Mouse (Mus musculus) kidney, postnatal 0 days (tissue): Measurements from ENCODE around the gene Tomm40. TPM values are rescaled to one million over a fixed set of nuclear protein-coding genes. Genes with fewer than 3 reads are reported as not detected.

ENCODE experiments used
- ATAC-seq: fragments of 200-750 bp; cut with Nextera tagmentation; replicated peaks from 2 replicates; pipeline ENCODE4 v1.8.0; 2017; ENCODE audit warnings: low read depth, moderate number of reproducible peaks, moderate TSS enrichment, moderate library complexity; ENCODE audit not compliant: low FRiP score
- DNase-seq: peaks from one replicate; pipeline ENCODE4 v3.0.0-alpha.2; 2016; ENCODE audit warnings: low spot score
- H3K27ac ChIP-seq: fragments of 300-500 bp; sonication (generic); 2 replicates; pipeline ENCODE4 v1.5.1; 2014; ENCODE audit warnings: mild to moderate bottlenecking
- H3K27me3 ChIP-seq: fragments of 300-500 bp; sonication (generic); 2 replicates; pipeline ENCODE4 v1.6.1; 2014; ENCODE audit warnings: low read length, mixed read lengths; ENCODE audit not compliant: insufficient read depth
- H3K36me3 ChIP-seq: fragments of 300-500 bp; sonication (generic); 2 replicates; pipeline ENCODE4 v1.6.1; 2014; ENCODE audit warnings: low read length, mixed read lengths; ENCODE audit not compliant: insufficient read depth
- H3K4me1 ChIP-seq: fragments of 300-500 bp; sonication (generic); replicated peaks from 2 replicates; pipeline ENCODE4 v1.6.1; 2014; ENCODE audit warnings: antibody characterized with exemption, low read length, mixed read lengths; ENCODE audit not compliant: insufficient read depth
- H3K4me2 ChIP-seq: fragments of 300-500 bp; sonication (generic); 2 replicates; pipeline ENCODE4 v1.6.1; 2014; ENCODE audit warnings: mild to moderate bottlenecking, low read length, moderate library complexity, mixed read lengths
- H3K4me3 ChIP-seq: fragments of 300-500 bp; sonication (generic); replicated peaks from 2 replicates; pipeline ENCODE4 v1.5.1; 2014; ENCODE audit warnings: low read depth, low read length
- H3K9ac ChIP-seq: fragments of 300-500 bp; sonication (generic); 2 replicates; pipeline ENCODE4 v1.6.1; 2014; ENCODE audit warnings: low read depth, low read length
- H3K9me3 ChIP-seq: fragments of 300-500 bp; sonication (generic); replicated peaks from 2 replicates; pipeline ENCODE4 v1.6.1; 2016; ENCODE audit warnings: low read length, inconsistent platforms, mixed read lengths
- CTCF ChIP-seq: IDR thresholded peaks from 2 replicates; pipeline ENCODE4 v1.5.1; 2016; ENCODE audit warnings: antibody characterized with exemption, low read depth, mild to moderate bottlenecking, moderate library complexity
- WGBS: fragments of 180-500 bp; shearing (Covaris S2); extraction: QIAGEN DNeasy Blood & Tissue Kit; methylation state at CpG from one replicate; pipeline ENCODE4 v1.1.7; 2014; 5-methylcytosine and 5-hydroxymethylcytosine counted together
- polyA plus RNA-seq: library from polyadenylated mRNA; unstranded; fragments of >200 nt; fragmentation: Nextera tagmentation; extraction: Ambion mirVana; gene quantifications from 2 replicates; pipeline ENCODE4 v1.2.1, GENCODE M21; 2015

The Tomm40 gene
- polyA plus RNA-seq, 1 experiment from 2014 or later = 163 TPM

DNA sequence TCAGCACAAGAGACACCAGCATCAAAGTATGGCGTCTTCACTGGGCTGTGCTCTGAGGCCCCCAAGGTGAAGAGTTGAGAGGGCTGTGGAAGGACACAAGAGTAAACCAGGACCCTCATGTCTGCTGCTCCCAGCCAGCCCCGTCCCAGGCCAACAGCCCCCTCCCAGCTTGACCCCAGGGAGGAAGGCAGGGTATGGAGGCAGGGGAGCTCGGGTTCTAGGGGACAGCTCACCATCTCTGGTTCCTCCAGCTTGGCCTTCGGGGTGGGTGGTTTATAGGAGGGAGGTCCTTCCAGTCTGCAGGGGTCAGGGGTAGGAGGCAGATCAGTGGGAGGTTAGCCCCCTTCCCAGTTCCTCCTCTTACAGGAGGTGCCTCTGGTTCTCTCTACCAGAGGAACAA is 4.0 kb upstream of the Tomm40 start:
- no peak overlapping the region for H3K9ac ChIP-seq
- peaks cover 11% of the 10 kb centered on the region for H3K9me3 ChIP-seq
- no peak for TF ChIP-seq CTCF
- H3K4me2 ChIP-seq = no peak overlapping the region
- DNase-seq (no peak), ATAC-seq (no peak)
- H3K4me1 ChIP-seq = no peaks in the 10 kb centered on the region
- no peaks in the 10 kb centered on the region for H3K27me3 ChIP-seq
- H3K27ac ChIP-seq = no peak overlapping the region
- H3K4me3 ChIP-seq = no peak overlapping the region
- 91% methylated on average over 4 of the region's 4 CpGs for WGBS
- peaks cover 33% of the 10 kb centered on the region for H3K36me3 ChIP-seq

- no peaks in the 10 kb centered on the region for H3K4me1 ChIP-seq
- ATAC-seq (no peak), DNase-seq (no peak)
- H3K36me3 ChIP-seq = peaks cover 28% of the 10 kb centered on the region
- no peak overlapping the region for H3K4me2 ChIP-seq
- peaks cover 11% of the 10 kb centered on the region for H3K9me3 ChIP-seq
- no peak overlapping the region for H3K4me3 ChIP-seq
- 84% methylated on average over 5 of the region's 5 CpGs for WGBS
- H3K27ac ChIP-seq = no peak overlapping the region
- no peak overlapping the region for H3K9ac ChIP-seq
- no peak for TF ChIP-seq CTCF
- no peaks in the 10 kb centered on the region for H3K27me3 ChIP-seq
Observed at GRCm38 (mm10) chr7:19718297-19718952, 3.2 kb upstream of the Tomm40 start.

- Histone ChIP-seq H3K9ac (no peak overlapping the region), H3K4me3 (no peak overlapping the region), H3K9me3 (peaks cover 11% of the 10 kb centered on the region), H3K4me1 (no peaks in the 10 kb centered on the region), H3K27ac (no peak overlapping the region), H3K27me3 (no peaks in the 10 kb centered on the region), H3K4me2 (no peak overlapping the region), H3K36me3 (peaks cover 24% of the 10 kb centered on the region)
- no peak for TF ChIP-seq CTCF
- no peak for DNase-seq
- ATAC-seq = no peak
- 77% methylated on average over 4 of the region's 4 CpGs for WGBS
Observed at GRCm38 (mm10) chr7:19717346-19717745, 2.1 kb upstream of the Tomm40 start.

- Histone ChIP-seq H3K27ac (no peak overlapping the region), H3K4me2 (no peak overlapping the region), H3K36me3 (peaks cover 28% of the 10 kb centered on the region), H3K4me1 (no peaks in the 10 kb centered on the region), H3K9ac (no peak overlapping the region), H3K4me3 (no peak overlapping the region), H3K27me3 (no peaks in the 10 kb centered on the region), H3K9me3 (peaks cover 11% of the 10 kb centered on the region)
- DNase-seq = no peak
- ATAC-seq = no peak
- TF ChIP-seq CTCF = no peak
- WGBS = 86% methylated on average over 2 of the region's 2 CpGs
Observed at GRCm38 (mm10) chr7:19716822-19717221, 1.6 kb upstream of the Tomm40 start.

- peaks cover 5% of the 10 kb centered on the region for H3K9me3 ChIP-seq
- H3K4me1 ChIP-seq = no peaks in the 10 kb centered on the region
- H3K4me3 ChIP-seq = 0 out of 2 replicates have a peak overlapping the region, but pooled peaks have one; percentile 4
- ATAC-seq (no peak), DNase-seq (no peak)
- peak overlapping the region; percentile 46 for H3K4me2 ChIP-seq
- WGBS = 6% methylated on average over 18 of the region's 18 CpGs
- peaks cover 31% of the 10 kb centered on the region for H3K36me3 ChIP-seq
- no peak for TF ChIP-seq CTCF
- no peak overlapping the region for H3K9ac ChIP-seq
- H3K27me3 ChIP-seq = no peaks in the 10 kb centered on the region
- peak overlapping the region; percentile 82 for H3K27ac ChIP-seq
Observed at GRCm38 (mm10) chr7:19716055-19716682, 931 bp upstream of the Tomm40 start.

DNA sequence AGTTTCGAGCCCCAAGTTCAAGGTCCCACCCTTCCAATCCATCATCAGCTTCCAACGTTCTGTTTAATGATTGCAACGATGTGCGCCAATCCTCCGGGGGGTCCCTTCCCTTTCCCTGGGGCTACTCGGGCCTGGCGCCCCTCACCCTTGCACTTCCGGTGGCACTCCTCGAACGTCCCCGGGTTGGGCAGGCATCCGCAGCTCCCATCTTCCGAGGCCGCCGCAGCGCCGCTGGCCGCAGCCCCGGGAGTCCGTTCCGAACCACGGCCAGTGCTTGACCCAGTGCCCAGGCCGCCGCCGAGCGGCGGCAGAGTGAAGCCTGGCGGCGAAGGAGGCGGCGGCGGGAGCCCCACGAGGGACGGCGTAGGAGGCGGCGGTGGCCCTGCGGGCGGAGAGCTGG is 402 bp downstream of the Tomm40 start:
- no peak for DNase-seq
- peak overlapping the region; percentile 96 for H3K9ac ChIP-seq
- peak overlapping the region; percentile 89 for H3K27ac ChIP-seq
- no peak for TF ChIP-seq CTCF
- peak overlapping the region; percentile 96 for H3K4me3 ChIP-seq
- H3K4me1 ChIP-seq = no peaks in the 10 kb centered on the region
- no peaks in the 10 kb centered on the region for H3K27me3 ChIP-seq
- WGBS = under 1% methylated on average over 39 of the region's 39 CpGs
- no peak for ATAC-seq
- no peaks in the 10 kb centered on the region for H3K9me3 ChIP-seq
- H3K4me2 ChIP-seq = peak overlapping the region; percentile 96
- H3K36me3 ChIP-seq = peaks cover 41% of the 10 kb centered on the region
